Mouse (Mus musculus) gastrocnemius, postnatal 14 days (tissue): ENCODE measurements around the gene B3galt6. TPM values are rescaled to one million over a fixed set of nuclear protein-coding genes. Genes with fewer than 3 reads are reported as not detected.
A peak's percentile ranks its signal among the peaks of the same experiment; 100 is the strongest.

ENCODE experiments used
- DNase-seq: peaks from one replicate; pipeline ENCODE4 v3.0.0; 2021; ENCODE audit warnings: mixed read lengths
- intact Hi-C: fragments of 180-260 bp; cut with DNase I; formaldehyde crosslinking; loops from one replicate; pipeline ENCODE4 v1.15.1; 2025; ENCODE audit warnings: low total_unique reads
- total RNA-seq, 2 experiments: library from RNA; stranded (reverse); gene quantifications; 2 replicates each; pipeline ENCODE4 v1.2.3; 2021

B3galt6 gene
- total RNA-seq, 2 experiments from 2014 or later = 2.6 TPM

DNA sequence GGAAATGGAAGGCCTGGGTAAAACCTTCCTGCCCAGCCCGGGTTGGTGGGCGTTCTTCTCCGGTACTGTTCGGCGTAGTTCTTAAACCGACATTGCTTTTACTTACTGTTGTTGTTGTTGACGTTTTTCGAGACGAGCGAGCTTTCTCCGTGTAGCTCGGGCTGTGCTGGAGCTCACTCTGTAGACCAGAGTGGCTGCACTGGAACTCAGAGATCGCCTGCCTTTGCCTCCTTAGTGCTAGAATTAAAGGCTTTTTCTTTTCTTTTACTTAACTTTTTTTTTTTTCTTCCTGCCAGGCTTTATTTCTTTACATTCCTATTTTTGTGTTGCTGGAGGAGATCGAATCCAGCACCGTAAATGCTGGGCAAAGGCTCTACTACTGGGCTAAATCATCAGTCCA is 1.2 kb upstream of the B3galt6 start:
- no peak for DNase-seq
- intact Hi-C loops = no loop called here

- DNase-seq = peak; percentile 93
- intact Hi-C loops = no loop called here
Measured at GRCm38 (mm10) chr4:155992906-155993547, 578 bp upstream of the B3galt6 start.

DNA sequence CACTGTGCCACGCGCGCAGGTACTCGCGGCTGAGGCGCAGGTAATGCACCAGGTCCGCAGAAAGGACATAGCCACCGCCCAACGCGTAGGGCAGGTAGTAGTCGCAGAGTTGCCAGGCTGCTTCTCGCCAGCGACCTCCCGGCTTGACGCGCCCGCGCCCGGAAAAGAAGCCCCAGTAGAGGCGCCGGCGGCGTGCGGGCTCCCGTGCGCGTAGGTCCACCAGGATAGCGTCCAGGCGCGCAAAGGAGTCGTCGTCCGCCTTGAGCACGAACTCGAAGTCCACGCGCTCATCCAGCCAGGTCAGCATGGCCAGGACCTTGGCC is 580 bp downstream of the B3galt6 start:
- intact Hi-C loops = no loop called here
- DNase-seq = no peak

- DNase-seq = no peak
- intact Hi-C loops = no loop called here
Measured at GRCm38 (mm10) chr4:155991211-155991907, 1.1 kb downstream of the B3galt6 start.

DNA sequence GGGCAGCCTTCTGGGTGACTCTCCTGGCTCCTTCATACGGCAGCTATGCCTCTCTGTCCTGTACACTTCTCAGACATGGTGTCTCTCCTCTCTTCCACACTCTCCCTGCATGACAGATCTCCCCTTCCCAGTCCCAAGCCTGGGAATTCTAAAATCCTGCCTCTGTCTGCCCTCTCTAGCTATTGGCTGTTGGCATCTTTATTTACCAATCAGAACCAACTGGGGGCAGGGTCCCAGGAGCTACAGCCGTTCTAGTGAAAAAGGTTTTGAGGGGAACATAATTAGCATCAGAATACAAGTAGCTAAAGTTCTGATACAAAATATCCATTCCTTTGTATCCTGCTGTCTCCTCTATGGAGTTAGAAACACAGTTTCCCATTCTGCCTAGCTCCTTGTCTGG is 8.7 kb downstream of the B3galt6 start:
- intact Hi-C loops = no loop called here
- no peak for DNase-seq

DNA sequence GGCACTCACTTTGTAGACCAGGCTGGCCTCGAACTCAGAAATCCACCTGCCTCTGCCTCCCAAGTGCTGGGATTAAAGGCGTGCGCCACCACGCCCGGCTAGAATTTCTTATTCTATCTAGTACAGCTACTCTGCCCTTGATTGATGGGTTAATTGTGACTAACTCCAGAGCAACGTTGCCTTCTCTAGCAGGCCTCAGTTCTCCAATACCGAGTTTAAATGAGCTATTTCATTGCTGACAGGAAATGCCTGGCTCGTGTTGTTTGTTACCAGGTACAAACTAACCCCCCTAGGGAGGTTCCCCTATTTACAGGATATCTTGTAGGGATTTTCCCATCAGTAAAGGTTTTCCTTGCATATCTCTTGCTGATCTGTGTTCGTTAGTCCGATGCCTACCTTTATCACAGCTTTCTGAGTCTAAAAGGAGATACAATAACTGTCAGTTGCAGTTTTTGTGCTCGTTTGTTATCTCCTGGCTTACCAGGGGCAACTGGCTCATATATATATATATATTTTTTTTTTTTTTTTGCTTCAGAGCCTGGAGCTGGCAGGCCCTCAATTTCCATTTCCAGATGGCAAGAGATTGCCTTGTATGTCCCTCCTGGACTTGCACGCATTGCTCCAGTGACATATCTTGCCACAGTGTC is 10.9 kb downstream of the B3galt6 start:
- DNase-seq = no peak
- intact Hi-C loops = no loop called here

DNA sequence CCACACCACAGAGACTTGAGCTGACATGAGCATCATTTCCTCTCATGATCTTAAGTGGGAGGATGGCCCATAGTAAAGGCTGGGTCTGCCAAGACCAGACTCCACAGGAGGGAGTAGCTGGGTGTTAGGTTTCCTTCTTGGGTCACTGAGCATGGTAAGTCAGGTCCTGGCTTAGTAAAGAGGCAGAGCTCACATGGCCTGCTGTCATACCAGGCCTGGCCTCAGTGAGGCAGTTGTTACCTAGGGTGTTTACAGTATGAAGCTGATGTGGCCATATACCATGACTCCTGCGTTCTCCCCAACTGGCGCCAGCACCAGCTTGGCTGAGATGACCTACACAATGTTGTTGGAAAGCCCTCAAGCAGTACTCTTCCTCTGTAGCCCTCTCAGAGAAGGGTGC is 19.2 kb downstream of the B3galt6 start:
- no peak for DNase-seq
- intact Hi-C loops = no loop called here

DNA sequence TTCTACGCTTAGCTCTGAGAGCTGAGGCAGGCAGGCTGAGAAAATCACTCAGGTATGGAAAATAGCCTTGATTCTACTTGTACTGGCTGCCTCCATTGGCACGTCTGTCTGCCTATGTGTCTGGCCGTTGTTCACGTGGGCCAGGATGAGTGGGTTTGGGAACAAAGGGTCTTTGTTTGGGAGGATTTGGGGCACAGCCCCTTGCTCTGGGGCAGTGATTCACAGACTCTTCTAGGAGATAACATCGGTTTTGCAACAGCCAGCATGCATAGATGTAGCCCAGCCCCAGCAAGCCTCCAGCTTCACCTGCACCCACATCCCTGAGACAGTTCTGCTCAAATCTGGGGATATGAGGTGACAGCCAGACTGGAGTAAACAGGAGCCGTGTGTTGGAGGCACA is 19.8 kb downstream of the B3galt6 start:
- intact Hi-C loops = no loop called here
- DNase-seq = no peak

DNA sequence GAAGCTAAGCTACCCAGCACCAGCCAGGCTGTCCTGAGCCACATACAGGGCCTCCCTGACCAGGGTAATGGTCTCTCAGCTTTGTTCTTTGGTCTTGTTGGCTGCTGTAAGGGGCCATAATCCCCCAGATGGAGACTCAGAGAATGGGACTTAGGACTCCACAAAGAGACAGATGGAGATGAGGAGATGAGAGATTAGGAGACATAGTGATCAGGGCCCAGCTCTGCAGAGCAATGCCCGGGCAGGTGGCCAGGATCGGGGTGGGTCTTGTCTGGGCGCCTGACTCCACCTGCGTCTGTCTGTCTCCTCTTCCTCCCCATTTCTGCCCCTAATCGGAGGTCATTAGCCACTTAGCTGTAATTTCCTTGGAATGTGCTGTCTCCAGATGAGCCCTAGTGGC is 22.2 kb downstream of the B3galt6 start:
- no peak for DNase-seq
- intact Hi-C loops = no loop called here

DNA sequence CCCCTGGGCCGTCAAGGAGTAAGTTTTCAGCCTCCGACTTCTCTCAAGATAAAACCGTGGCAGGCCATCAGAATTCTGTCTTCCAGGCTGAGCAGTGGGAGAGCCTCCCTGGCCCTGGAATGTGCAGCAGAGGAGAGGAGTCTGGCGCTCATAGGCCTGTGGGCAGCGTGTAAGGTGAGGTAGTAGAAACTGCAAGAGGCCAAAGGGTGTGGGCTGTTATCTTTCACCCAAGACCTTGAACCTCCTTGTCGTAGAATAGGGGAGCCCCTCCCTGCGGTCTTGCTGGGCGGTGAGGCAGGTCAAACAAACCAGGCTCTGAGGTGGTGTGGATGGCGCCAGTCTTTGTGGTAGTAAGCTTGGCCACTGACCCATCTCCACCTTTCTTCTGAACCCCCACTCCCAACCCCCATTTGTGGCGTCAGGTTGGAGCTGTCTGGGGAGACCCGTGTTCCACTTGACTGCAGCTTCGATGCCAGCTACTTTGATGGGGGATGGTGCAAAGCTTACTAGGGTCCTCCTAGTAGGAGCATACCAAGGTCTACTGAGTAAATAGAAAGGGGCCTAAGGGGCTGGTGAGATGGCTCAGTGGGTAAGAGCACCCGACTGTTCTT is 23.3 kb downstream of the B3galt6 start:
- intact Hi-C loops = no loop called here
- no peak for DNase-seq

GRCm38 (mm10) chr4:155964396-155964795 is 28.1 kb downstream of the B3galt6 start:
- no peak for DNase-seq
- intact Hi-C loops = no loop called here

GRCm38 (mm10) chr4:155963106-155963505 is 29.3 kb downstream of the B3galt6 start:
- intact Hi-C loops = no loop called here
- DNase-seq = no peak

- intact Hi-C loops = no loop called here
Measured at GRCm38 (mm10) chr4:155962167-155962971, 30.1 kb downstream of the B3galt6 start, which contains the start of gene C1qtnf12. TSS of gene C1qtnf12 (plus strand) at chr4:155962318.

DNA sequence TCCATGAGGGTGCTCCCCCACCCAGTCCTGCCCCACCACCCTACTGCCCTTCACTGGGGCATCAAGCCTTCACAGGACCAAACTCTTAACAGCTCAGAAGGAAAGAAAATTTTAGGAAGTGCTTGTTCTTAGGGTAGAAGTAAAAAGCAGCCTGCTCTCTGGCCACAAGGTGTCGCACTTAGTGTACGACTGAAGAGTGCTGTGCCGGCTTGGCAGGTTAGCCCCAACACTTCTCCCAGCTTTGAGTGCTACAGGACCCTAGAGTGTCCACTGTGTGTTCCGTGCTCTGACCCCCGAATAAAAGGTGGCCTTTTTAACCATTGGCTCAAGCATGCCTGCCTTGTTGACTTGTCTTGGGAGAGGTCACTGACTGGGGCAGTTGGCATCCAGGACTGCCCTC is 33.2 kb downstream of the B3galt6 start:
- DNase-seq = peak; percentile 79
- intact Hi-C loops = loop anchor here (2.0 kb wide), 1 partner anchor 142 kb away; no protein-coding TSS in a partner anchor

More at GRCm38 (mm10) chr4:155962167-155962971, 30.1 kb downstream of the B3galt6 start, which contains the start of gene C1qtnf12:
- DNase-seq = peak; percentile 49

DNA sequence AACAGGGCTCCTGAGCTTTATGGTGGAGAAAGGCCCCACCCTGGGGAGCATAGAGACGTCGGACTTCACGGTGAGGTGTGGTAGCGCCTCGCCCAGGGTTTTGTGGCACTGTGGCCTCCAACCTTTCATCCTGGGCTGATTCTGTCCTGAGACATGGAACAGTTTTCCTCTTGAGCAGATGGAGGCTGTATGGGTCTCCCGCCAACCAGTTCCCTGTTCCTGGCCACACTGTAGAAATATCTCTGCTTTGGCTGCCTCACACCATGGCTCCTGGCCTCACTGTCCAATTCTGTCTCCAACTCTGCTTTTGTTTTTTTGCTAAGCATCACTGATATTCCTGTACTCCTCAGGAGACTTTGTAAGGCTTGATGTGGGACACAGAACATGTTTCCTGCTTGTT is 37.0 kb downstream of the B3galt6 start:
- DNase-seq = no peak
- intact Hi-C loops = no loop called here

DNA sequence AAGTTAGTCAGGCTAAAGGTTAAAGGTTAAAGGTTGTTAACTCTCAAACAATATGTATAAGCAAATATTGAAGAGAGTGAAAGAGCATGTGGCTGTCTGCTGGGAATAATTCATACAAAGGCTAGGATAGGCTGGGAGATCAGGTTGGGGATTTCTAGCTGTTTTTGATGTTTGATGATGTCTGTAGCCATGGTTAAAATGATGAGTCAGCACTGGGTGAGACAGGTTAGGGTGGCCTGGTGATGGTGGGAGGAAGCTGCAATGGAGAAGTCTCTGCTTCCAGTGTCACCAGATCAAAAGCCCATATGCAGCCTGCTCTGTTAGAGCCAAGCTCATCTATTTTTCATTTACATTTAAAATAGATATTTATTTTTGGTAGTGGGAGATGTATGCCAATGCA is 45.4 kb downstream of the B3galt6 start:
- DNase-seq = no peak
- intact Hi-C loops = no loop called here

GRCm38 (mm10) chr4:155944271-155944670 is 48.2 kb downstream of the B3galt6 start:
- intact Hi-C loops = loop anchor here (5.0 kb wide), 1 partner anchor 47 kb away; no protein-coding TSS in a partner anchor
- DNase-seq = no peak

DNA sequence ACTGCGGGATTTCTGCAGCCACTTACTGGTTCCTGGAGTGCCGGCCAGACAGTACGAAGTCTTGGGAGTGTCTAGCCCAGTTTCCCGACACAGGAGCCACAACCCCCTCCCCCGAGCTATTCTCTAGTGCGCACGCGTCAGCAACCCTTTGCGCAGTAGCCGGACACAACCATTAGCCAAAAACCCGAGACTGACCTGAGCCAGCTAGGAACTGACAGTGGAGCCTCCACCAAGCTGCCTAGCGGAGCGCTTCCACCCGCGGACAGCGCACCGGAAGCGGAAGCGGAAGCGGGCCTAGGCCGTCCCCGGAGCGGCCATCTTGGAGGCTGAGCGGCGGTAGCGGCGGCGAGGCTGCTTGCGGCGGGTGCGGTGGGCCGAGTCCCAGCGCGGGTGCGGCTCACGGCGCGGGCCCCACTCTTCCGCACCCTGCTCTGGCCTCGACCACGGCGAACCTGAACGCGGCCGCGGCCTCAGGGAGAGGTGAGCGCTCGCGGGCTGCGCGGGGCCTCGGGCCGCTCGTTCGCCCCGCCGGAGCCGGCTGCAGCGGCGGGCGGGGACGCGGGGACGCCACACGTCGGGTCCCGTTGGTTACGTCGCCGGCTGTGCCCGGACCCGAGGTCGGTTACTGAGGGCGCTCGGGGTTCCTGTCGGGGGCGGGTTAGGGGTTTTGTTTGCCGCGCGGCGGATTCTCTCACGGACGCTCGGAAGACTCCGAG is 48.8 kb downstream of the B3galt6 start, which contains the start of gene Ube2j2:
Gene Ube2j2 (plus strand): TSS at position 298 of the 716 bp plus-strand sequence.
- peak; percentile 93 for DNase-seq
- intact Hi-C loops = loop anchor here (5.0 kb wide), 1 partner anchor 46 kb away; no protein-coding TSS in a partner anchor

DNA sequence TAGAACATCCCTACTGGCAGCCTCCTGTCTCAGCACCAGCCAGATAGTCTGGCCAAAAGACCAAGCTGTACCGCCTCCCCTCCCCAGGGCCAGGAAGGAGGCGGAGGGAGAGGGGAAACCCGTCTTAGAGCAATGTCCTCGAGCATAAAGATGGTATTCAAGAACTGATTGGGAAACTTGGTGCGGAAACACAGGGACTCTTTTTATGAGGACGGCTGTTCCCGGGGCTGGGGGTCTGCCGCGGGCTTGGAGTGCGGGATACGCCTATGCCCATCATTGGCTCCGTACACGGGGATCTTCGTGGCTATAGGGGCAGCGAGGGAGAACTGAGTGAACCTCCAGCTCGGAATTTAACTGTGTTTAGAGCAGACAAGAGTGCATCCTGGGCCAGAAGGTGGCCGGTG is 49.4 kb downstream of the B3galt6 start:
- DNase-seq = peak; percentile 76
- intact Hi-C loops = loop anchor here (5.0 kb wide), 1 partner anchor 46 kb away; no protein-coding TSS in a partner anchor
